Mouse (Mus musculus) T-helper 2 cell (primary cell): ENCODE measurements around the gene Selenoi.

Experiments used
- in situ Hi-C: fragments of 300-600 bp; cut with MboI, MseI; formaldehyde crosslinking; loops from one replicate; pipeline ENCODE4 v1.15.1; 2025; ENCODE audit warnings: high pct_unique_total_duplicates

Gene Selenoi

DNA sequence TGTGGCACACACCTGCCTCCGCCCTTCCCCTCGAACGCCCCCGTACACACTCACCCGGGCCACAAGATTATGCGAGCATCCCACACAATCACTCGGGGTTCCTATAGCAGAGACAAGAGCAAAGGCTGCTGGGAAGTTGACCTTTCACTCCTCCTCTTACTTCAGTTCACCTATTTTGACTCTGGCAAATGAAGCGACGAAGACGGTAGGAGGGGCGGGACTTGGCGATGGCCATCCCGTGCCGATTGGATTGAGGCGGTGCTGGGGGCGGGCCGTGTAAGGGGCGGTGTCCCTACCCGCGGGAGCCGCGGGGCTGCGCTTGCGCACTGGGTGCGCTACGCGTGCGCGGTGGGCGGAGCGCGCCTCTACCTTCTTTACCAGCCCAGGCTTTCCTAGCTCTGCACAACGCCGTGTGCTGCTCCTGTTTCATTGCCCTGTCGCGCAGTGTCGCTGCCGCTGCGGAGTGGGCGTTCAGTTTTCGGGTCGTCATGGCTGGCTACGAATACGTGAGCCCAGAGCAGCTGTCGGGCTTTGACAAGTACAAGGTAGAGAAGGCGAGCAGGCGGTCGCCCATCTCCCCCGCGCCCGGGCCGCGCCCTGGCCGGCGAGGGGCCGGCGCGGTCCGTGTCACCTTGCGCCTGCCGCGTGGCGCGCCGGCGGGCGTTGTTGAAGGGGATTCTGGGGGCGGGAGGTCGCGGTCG lies at the start of gene Selenoi:
Gene Selenoi, plus strand, starts transcription at position 311 of the 701 bp plus-strand sequence.
- in situ Hi-C loops: loop anchor here (10.0 kb wide), 1 partner anchor 962 kb away; the partner anchor contains the start of genes Eif2b4 and Snx17

DNA sequence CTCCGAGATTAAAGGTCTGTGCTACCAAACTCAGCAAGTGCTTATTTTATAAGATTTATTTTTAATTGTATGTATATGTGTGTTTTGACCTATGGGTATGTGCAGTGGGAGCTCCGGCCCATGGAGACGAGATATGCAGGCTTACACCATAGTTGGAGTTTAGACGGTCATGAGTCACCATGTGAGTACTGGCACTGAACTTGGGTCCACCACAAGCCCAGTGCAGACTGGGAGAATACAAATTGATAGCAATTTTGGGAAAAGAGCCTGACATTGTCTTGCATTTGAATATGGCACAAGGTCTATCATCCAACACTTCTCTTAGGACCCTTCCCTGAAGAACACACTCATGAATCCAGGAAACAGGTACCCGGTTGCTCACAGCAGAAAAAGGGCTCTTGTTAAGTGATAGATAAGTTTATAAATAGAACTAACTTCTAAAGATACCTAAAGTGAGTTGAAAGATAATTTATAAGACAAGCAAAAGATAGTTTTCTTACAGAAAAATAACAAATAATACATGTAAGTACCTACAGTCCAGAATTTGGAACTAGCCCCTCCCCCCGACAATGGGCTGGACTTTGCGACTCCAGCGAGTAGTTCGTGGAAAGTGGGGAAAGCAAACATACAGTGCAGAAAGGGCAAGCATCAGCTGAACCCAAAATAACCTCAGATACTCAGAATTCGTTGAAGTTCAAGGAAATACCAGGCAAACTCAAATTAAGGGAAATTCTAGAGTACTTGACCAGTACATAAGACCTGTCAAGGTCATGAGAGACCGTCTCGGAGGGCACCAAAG lies 44.5 kb upstream of the Selenoi start:
- in situ Hi-C loops: no loop called here

DNA sequence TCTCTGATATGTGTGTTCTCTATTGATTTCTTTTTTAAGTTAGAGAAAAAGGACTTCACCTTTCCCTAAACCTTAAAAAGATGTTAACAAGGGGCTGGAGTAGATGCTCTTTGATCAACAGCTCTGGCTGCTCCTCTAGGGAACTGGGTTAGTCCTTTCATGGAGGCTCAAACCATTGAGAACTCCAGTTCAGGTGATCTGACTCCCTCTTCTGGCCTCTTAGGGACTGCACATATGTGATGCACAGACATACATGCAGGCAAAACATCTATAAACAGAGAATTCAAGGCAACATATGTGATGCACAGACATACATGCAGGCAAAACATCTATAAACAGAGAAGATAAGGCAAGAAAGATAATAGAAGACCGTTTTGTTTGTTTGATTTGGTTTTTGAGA lies 39.9 kb upstream of the Selenoi start:
- in situ Hi-C loops: loop anchor here (10.0 kb wide), 1 partner anchor 182 kb away; no protein-coding TSS in a partner anchor

DNA sequence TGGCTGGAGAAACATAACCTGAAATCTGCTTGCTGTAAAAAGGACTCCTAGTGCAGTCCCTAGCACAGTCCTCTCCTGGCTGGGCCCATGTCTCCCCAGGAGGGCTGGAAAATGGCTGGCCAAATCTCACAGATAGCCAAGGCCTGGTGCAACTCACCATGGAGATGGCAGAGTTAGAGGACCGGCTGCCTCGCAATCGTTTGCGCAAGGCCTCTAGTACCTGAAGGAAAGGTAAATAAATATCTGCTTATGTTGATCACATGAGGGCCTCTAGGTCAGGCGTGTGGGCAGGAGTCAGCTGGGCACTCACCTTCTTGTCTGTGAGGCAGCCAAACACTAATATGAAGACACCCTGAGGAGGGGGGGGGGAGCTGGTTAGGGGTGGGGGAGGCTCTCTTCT lies 37.0 kb upstream of the Selenoi start:
- in situ Hi-C loops: loop anchor here (10.0 kb wide), 1 partner anchor 179 kb away; no protein-coding TSS in a partner anchor

DNA sequence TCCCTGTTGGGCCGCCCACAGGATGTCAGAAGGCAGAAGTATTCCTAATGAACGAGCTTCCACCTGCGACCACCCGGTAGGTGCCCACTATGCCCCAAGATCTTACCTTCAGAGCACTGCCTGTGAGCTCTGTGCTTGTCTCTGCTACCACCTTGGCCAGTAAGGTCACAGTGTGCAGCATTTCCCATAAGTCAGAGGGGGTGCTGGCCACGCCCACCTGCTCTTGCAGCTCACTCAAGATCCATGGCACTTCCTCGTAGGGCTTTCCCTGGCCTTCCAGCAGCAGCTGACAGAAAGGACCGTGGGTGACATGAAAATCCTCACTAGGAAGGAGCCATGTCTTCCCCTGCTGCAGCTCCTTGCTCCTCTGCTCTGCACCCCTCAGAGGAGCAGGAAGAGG lies 34.1 kb upstream of the Selenoi start:
- in situ Hi-C loops: loop anchor here (10.0 kb wide), 1 partner anchor 177 kb away; no protein-coding TSS in a partner anchor

DNA sequence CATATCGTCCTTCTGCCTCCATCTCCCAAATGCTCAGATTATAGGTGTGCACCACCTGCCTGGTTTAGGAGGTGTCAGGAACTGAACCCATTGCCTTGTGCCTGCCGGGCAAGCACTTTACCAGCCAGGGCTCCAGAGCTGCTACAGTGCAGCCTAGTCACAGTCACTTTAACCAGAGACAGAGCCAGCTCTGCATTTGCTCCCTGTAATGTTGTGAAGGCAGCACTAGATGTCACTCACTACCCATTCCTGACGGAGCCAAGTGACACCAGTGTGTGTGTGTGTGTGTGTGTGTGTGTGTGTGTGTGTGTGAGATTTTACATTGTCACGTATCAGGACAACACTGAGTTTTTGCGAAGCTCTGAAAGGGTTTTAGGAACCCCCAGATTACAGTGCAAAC lies 30.9 kb upstream of the Selenoi start:
- in situ Hi-C loops: no loop called here

DNA sequence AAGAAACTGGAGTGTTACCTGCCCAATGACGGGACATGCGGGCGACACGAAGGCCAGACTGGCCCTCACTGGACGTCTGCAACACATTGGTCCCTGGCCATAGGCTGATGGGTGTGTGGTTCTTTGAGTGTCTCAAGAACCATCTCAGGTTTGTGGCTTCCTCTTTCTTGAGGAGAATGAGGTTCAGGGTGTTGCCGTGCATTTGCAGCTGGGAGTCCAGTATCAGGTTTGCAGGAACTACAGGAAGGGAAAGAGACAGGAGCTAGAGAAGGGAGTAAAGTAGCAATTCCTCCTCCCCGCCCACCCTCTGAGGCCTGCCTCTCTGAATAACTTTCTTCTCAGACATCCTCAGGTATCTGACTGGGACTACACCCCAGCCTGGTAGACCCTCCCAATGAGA lies 30.2 kb upstream of the Selenoi start:
- in situ Hi-C loops: no loop called here

DNA sequence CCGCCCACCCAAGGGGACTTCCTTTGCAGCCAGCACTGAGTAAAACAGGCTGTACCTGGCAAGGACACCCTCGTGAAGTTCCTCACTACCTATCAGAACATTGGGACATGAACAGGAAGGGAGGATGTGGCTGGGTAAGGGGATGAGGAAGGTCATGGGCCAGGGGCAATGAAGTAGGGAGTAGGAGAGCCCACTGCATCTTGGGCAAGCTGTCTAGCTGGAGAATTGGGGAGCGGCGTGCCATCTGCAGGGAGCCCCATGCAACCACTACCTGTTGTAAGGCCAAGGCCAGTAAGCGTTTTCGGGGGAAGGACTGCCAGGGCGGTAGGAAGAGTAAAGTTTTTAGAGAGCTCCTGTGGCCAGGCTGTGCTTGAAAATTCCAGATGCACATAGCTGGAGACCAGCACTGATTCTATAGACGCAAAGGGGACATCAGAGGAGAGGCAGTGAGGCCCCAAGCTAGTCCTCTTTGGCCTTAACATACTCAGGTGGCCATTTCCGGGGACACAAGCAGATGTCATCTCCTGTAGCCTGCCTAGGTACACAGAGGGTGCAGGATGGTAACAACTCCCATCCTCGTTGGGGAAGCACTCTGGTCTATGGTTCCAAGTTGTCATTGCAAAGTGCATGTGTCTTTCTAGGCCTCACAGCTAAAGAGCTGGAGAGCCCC lies 29.0 kb upstream of the Selenoi start:
- in situ Hi-C loops: no loop called here

DNA sequence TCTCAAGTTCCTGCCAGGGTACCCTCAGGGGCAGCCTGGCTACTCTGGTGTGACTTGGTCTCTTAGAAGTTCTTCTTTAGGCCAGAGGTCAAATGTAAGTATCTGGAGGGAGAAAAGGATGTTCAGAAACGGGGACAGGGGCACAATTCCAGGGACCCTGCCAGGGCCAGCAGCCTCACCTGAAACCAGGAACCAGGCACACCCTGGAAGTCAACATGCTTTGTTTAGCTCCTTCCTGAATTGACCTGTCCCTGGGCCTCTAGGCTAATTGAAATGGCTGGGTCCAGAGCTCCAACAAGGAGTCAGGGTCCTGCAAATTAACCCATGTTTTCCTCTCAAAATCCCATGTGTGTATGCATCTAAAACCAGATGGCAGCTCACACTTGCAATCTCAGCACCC lies 27.9 kb upstream of the Selenoi start:
- in situ Hi-C loops: no loop called here

DNA sequence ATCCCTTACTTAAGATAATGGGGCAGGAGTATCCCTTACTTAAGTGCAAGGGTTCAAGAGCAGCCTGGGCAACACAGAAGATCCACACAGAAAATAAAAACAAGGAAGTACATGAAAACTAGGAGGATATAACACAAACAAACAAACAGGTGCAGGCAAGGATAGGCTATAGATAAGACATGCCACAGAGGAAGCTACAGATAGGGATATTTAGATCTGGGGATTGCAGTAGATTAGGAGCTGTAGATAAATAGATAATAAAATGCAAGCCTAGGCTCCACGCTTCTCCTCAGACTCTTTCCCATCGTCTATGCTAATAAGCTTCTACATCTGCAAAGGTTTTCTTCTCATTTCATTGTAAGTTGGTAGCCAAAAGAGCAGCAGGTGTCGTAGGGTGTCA lies 27.3 kb upstream of the Selenoi start:
- in situ Hi-C loops: no loop called here

DNA sequence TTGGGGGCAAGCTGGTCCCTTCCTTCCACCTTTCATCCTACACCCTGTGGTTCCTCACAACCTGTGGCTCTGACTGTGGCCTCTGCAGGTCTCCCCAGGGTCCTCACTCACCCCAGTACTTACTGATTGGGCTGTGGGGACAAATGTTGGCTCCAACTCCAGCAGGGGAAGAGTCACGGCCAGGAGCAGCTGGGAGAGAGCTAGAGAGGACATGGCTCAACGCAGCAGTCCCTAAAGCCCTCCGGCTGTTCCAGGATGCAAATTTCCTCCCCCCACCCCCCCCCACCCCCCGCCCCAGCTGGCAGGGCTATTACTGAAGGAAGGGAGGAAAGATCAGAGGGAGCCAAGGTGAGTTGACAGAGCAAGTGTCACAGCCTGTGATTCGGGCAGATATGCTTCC lies 26.9 kb upstream of the Selenoi start, which contains the start of gene Adgrf3:
Gene Adgrf3, minus strand, starts transcription at position 230 of the 400 bp plus-strand sequence.
- in situ Hi-C loops: no loop called here

DNA sequence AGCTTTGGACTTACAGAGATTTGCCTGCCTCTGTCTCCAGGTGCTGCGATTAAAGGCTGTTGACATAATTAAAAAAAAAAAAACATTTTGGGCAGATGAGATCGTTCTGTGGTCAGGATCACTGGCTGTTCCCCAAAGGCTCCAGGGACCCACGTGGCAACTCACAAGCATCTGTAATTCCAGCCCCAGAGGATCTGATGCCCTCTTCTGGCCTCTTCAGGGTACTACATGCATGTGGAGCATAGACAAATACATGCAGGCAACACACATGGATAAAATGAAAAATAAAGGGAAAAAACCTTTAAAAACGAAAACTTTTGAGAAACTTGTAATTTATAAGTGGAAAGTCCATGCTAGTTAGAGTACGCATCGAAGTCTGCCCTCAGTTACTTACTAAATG lies 25.1 kb upstream of the Selenoi start:
- in situ Hi-C loops: no loop called here

DNA sequence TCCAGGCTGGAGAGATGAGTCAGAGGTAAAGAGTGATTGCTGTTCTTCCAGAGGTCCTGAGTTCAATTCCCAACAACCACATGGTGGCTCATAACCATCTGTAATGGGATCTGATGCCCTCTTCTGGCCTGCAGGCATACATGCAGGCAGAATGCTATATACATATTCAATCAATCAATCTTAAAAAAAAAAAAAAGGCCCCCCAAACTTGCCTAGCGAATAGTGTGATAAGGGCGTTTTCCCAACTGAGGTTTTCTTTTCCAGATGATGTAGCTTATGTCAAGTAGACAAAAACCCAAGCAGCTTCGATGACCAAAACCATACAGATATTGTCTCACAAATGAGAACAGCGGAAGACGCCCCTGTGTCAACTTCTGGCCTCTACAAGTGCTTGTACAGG lies 21.6 kb upstream of the Selenoi start:
- in situ Hi-C loops: loop anchor here (5.0 kb wide), 2 partner anchors 67 to 267 kb away; no protein-coding TSS in a partner anchor

DNA sequence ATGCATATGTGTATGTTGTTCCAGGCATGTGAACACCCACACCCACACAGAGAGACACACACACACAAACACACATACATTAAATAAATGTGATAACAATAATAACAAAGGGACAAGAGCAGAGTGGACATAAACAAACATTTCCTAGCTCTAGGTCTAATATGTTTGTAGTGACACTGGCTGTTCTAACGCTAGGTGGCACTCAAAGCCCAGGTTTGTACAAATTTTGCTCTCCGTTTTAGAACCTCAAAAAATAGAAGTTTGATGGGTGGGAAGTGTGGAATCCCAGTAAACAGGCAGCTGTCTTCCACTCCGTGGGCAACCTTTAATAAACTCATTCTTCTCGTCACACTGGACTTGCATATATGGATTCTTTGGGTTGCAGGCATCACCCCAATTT lies 17.5 kb upstream of the Selenoi start:
- in situ Hi-C loops: loop anchor here (5.0 kb wide), 3 partner anchors 62 to 262 kb away; no protein-coding TSS in a partner anchor

DNA sequence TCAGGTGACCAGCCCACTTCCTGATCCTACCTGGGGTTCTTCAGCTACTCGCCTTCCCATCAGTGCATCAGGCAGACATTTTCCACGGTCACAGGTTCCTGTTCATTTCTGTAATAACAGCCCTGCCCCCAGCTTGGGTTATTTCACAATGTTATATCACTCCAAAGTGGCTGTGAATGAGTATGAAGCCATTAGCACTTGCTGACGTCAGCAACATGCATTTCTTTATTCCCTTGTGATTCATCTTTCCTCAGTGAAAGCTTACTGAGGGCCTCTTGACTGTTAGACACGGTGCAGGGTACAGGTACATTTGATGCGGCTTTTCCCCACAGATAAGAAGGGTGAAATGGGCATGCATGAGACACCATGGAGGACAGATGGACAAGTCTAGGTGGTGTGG lies 16.4 kb upstream of the Selenoi start:
- in situ Hi-C loops: loop anchor here (5.0 kb wide), 1 partner anchor 126 kb away; no protein-coding TSS in a partner anchor

DNA sequence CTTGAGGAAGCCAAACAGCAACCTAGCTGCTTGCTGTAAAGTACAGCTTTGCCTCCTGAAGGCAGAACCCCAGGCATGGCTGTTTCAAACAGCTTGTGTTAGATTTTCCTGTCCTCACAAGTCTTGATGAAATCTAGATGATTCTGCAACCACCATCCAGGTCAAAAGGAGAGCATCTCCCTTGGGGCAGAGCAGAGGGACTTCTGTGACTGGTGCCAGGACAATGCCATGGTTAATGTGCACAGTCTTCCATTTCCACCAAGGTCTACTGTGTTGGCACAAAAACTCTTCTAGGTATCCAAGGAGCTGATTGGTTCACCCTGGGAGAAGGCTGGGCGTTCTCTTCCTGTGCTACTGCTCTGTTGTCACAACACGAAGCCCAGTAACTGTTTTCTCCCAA lies 12.7 kb upstream of the Selenoi start:
- in situ Hi-C loops: loop anchor here (5.0 kb wide), 1 partner anchor 123 kb away; no protein-coding TSS in a partner anchor

DNA sequence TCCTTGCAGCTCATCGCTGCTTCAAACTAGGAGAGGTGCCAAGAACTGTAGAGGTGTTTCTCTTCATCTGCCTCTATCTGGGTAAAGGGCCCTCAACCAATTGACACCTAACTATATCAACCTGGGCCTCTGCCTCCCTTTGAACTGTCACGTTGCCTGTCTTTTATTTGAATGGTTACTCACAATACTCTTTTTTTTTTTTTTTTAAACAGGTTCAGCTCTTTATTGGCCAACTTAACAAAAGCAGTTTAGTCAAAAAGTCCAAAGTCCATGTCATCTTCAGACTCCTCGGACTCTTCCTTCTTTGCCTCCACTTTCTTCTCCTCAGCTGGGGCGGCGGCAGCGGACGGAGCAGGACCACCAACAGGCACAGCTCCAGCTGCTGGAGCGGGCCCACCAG lies 11.7 kb upstream of the Selenoi start:
- in situ Hi-C loops: no loop called here

DNA sequence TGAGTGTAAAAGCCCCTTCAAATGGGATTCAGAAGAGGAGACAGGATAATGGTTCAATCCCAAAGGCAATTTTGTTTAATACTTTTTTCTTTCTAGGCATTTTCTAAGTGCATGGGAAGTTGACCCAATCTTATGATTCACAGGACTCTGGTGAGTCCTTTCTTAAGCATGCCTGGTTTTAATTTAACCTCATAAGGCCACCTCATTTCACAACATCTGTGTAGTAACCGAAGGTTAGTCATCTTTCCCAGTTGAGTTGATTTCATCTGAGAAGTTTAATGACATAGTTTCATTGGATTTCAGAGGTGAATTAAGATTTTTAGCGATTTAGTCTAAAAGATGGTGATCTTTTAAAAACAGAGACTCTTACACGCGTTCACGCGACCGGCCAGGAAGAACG lies 9.7 kb upstream of the Selenoi start:
- in situ Hi-C loops: no loop called here

DNA sequence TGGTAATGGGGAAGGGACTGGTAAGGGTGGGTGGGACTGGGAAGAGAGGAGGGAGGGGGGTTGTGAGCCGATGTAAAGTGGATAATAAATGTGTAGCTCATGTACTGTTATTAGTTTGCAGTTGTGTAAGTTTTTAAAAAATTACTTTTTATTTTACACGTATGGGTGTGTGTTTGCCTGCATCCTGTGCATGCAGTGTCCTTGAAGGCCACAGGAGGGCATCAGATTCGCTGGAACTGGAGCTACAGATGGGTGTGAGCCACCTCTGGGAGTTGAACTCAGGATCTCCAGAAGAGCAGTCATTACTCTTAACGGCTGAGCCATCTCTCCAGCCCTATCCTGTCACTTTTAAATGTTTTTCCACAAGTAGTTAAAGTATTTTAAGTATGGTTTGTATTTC lies 1.5 kb upstream of the Selenoi start:
- in situ Hi-C loops: loop anchor here (10.0 kb wide), 1 partner anchor 964 kb away; the partner anchor contains the start of genes Eif2b4 and Snx17

DNA sequence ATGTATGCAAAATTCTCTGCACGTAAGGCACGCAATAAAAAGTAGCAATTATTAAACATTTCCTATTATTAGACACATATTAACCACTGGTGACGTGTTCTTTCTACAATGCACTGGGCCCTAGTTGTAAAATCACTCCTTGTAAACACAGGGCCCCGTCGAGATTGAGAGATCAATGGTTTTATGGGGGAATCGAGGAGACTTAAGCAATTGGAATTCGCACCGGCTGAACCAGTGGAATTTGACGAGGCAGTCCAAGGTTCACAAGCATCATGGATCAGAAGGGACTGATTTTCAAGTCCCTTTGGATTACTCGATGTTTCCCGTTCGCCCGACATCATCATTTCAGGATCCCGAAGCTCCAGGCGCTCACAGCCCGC lies 500 bp upstream of the Selenoi start:
- in situ Hi-C loops: loop anchor here (10.0 kb wide), 1 partner anchor 963 kb away; the partner anchor contains the start of genes Eif2b4 and Snx17

DNA sequence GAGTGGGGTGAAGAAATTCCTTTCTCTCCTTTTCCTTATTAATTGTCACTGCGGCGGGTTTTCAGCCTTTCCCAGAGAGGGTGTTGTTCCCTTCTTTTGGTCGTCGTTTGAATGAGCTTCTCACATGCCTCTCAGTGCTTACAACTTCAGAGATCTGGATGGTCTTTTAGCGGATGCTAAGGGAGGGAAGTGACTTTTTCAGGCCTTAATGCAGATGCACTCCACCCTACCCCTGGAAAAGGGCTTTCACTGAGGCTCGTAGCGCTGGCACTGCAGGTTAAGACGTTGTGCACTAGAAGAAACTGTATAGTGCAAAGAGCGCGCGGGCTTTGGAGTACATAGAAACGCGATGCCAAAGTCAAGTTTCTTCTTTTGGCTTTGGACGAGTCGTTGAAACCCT lies 661 bp downstream of the Selenoi start:
- in situ Hi-C loops: loop anchor here (10.0 kb wide), 1 partner anchor 962 kb away; the partner anchor contains the start of genes Eif2b4 and Snx17

DNA sequence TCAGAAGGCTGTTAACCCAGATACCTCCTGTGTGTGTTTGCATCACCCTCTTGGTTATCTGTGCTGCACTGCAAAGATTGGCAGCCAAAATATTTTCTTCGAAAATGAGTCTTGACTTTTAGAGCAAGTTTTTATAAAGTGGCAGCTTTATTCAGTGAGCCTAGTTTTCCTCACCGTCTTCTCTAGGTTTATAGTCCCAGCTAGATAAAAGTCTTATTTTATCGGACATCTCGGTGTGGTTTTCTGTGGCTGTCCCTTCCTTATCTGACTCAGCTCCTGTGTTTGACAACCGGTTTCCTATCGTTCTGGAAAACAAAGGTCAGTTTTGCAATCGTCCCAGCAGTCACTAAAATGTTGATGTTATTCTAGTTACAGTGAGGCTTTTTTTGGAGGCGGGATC lies 1.6 kb downstream of the Selenoi start:
- in situ Hi-C loops: loop anchor here (10.0 kb wide), 1 partner anchor 961 kb away; the partner anchor contains the start of genes Eif2b4 and Snx17
